Mouse (Mus musculus): ENCODE measurements around the gene Coro6. TPM values are rescaled to one million over a fixed set of nuclear protein-coding genes. Genes with fewer than 3 reads are reported as not detected.

Coro6 gene
- polyA plus RNA-seq, 2 experiments from 2014 or later: not detected

DNA sequence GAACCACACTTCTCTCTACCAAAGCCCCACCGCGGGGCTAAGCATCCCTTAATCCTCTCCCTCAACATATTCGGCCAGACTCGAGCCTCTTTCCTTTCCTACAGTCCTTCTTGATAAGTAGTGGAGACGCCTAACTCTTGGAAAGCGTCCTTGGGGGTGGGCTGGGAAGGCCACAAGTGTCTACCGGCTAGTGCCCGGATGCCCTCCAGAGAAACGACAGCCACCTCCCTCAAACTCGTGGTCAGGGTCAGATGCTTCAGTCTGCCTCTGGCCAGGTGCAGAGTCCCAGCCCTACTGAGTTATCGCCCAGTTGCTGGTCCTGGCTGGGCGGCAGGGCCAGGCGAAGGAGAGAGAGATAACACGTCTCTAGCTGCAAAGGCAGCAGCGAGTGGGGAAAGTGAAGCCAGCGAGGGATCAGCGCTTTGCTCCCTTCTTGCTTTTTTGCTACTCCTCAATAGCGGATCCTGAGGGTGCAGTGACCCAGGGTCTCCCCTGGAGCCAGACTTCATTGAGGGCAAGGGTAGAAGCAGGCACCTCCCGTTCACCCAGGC lies 52.1 kb downstream of the Coro6 start:
- ATAC-seq: no peak

DNA sequence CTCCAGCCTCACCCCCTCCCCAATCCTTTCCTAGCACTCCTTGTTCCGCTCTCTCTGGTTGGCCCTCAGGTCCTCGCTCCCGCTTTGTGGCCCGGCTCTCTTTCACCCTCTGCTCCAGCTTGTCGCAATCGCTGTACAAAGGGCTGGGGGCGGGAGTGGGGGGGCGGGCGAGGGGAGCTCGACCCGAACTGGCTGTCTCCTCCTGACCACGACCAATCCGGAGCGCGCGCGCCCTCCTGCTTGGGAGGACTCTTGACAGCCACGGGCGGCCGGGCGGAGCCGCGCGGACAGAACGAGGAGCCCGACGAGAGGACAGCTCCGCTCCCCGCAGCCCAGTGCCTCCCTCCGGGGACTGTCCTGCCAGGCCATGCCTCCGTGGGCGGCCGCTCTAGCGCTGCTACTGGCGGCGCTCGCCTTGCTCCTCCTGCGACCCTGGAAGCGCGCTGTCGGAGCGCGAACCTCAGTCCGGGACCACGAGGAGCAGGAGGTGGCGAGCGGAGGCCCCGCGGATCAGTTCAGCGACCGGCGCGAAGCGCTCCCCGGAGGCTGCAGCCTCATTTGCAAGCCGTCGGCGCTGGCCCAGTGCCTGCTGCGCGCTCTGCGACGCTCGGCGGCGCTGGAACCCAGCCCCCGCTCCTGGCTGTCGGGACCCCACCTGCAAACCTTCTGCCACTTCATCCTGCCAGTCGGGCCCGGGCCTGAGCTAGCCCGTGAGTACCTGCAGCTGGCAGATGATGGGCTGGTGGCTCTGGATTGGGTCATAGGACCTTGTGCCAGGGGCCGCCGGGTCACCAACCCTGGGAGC lies 52.8 kb downstream of the Coro6 start, which contains the start of gene Abhd15:
TSS of gene Abhd15 (plus strand) at position 290 of the 805 bp plus-strand sequence.
- ATAC-seq: no peak

- ATAC-seq: no peak
Measured at GRCm38 (mm10) chr11:77515637-77516552, 53.7 kb downstream of the Coro6 start, which contains the start of gene Trp53i13. Trp53i13 (minus strand) TSS chr11:77515980.

DNA sequence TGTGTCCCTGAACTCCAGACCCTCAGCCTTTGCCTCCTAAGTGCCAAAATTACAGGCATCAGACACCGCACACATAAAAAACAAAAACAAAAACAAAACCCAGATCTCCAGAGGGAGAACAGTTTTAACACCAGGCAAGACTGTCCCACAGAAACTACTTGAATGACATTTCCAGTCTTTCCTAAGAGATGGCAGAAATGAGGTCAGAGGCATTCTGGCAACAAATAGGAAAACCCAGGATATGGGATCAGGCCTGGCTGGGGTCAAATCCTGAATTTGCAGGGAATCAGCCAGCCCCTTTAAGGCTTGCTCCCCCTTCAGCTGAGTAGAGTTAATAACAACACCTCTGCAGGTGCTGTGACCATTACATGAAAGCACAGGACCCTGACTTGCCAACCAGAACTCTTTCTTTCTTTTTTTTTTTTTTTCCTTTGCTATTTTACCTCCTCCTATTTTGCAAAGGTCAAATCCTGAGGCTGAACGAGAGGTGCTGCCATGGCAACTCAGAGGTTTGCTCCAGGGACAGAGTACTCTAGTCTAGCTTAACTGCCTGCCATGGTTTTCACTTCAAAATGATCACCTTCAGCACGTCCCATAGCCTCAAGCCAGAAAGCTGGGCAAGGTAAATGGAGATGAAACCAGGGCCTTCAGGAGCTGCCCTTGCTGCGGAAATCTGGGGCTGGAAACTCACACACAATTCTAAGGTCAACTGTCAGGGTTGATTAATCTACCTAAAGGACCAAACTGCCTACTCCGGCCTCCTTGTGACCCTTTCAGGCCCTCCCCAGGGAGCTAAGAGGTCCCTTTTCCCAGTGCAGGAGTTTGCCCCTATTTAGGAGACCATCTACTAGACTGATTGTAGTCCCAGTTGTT lies 54.6 kb downstream of the Coro6 start:
- no peak for ATAC-seq

GRCm38 (mm10) chr11:77518051-77518798 lies 56.0 kb downstream of the Coro6 start:
- ATAC-seq: no peak

- peak; percentile 91 for ATAC-seq
Measured at GRCm38 (mm10) chr11:77519043-77519442, 56.8 kb downstream of the Coro6 start, which contains the start of gene Gm10392. Gm10392 (minus strand) TSS chr11:77519198.

Other genes starting within 250 kb of the Coro6 start
- gene Ssh2, start 246.1 kb upstream of the Coro6 start, polyA plus RNA-seq (2017; shearing (Covaris generic)): 10 to 100 TPM; 70.5 to 71.3 TPM
- 1 to 10 TPM in 1 of 2 experiments, under 1 TPM in 1; 0.93 to 1.2 TPM for gene Ankrd13b, start 27.3 kb downstream of the Coro6 start, polyA plus RNA-seq (2017; shearing (Covaris generic))
- 1 to 10 TPM; 8.6 to 9.2 TPM for gene Git1, start 31.2 kb downstream of the Coro6 start, polyA plus RNA-seq (2017; shearing (Covaris generic))
- 1 to 10 TPM; 2.3 to 2.6 TPM for gene Abhd15, start 52.7 kb downstream of the Coro6 start, polyA plus RNA-seq (2017; shearing (Covaris generic))
- gene Trp53i13, start 53.6 kb downstream of the Coro6 start, polyA plus RNA-seq (2017; shearing (Covaris generic)): 10 to 100 TPM in 1 of 2 experiments, 1 to 10 TPM in 1; 9.8 to 11.2 TPM
- gene Gm10392, start 56.8 kb downstream of the Coro6 start, polyA plus RNA-seq (2017; shearing (Covaris generic)): 1 to 10 TPM in 1 of 2 experiments, under 1 TPM in 1; 0.85 to 1.6 TPM
- gene Taok1, start 145.4 kb downstream of the Coro6 start, polyA plus RNA-seq (2017; shearing (Covaris generic)): 10 to 100 TPM; 15.0 to 19.8 TPM
- 10 to 100 TPM; 16.2 to 20.5 TPM for gene Nufip2, start 223.7 kb downstream of the Coro6 start, polyA plus RNA-seq (2017; shearing (Covaris generic))

Data from activated CD4-positive, CD25-positive, alpha-beta regulatory T cell, adult 4 months (primary cell).